Mouse (Mus musculus) B cell, adult 2 months (primary cell): ENCODE measurements around the gene Kcnc4.

Experiments used
- DNase-seq, 2 experiments: peaks; one replicate each; pipeline ENCODE4 v3.0.0; 2022

Kcnc4 gene

GRCm38 (mm10) chr3:107458104-107458503 lies 1.2 kb downstream of the Kcnc4 start:
- no peak for DNase-seq

GRCm38 (mm10) chr3:107454280-107454679 lies 5.1 kb downstream of the Kcnc4 start:
- DNase-seq = no peak

- DNase-seq = no peak
These were observed 12.5 kb downstream of the Kcnc4 start for GRCm38 (mm10) chr3:107446822-107447221.

DNA sequence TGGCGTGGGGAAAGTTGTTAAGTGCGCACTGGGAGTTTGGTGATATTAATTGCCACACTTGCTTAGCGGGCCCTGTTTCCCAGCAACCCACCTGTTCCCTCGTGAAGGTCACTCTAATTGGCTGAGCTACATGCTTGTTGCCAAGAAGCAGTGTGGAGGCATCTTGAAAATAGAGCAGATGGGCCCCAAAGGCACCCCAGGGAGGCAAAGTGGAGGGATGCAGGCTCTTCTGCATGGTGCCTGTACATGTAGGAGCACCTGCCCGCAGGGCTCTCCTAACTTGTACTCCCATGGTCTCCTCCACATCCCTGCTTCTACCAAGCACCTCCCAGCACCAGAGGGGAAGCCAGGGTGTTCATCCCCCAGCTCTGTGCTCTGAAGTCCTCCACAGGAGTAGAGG lies 15.5 kb downstream of the Kcnc4 start:
- DNase-seq = no peak

DNA sequence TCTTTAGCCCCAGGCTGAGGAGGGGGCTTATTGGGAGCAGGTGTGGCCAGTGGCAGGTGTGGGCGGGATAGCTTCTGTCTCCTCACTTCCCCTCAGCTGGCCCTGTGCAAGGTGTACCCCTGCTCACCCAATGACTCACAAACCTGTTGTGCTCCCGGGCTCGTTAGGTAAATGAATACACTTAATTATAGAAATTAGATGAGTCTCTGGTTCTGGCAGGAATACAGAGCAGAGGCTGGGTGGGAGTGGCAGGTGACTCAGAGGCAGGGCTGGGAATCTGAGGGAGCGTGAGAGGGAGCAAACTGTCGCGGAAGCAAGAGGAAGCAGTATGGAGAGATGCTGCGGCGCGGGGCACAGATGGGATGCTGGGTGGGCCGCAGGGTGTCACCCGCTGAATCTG lies 17.2 kb downstream of the Kcnc4 start:
- no peak for DNase-seq

DNA sequence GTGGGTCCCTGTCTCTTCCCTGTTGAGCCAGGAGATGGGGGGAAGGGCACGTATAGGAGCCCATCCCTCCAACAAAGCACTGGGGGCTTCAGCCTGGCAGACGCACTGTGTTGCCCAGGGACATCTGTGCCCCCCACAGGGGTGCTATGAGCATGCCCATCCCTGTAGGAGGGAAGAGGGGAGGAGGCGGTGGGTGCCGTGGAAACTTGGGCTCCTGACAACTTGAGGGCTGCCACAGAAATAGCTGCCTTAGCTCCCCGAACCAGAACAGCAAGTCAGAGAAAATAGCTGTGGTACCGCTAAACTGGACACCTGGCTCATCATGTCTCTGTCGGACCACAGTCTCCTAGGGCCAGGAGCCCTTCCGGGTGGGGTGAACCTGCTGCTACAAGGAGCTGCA lies 18.0 kb downstream of the Kcnc4 start:
- DNase-seq = no peak

DNA sequence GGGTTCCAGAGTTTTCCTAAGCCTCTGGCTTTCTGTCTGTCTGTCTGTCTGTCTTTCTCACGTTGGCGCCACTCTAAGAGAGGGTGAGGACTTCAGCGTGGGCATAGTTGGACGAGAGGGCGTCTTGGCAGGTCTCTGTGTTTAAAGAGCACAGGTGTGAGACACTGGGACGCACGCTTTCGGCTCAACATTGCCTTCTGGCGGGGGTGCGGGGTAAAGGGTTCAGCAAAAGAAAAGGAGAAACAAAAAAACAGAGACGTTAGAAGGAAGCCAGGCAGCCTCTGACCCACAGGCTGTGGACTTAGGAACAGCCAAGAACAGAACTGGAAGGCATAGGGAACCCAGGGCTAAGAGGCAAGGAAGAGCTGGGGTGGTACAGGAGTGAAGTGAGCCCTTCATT lies 20.1 kb downstream of the Kcnc4 start:
- no peak for DNase-seq

- no peak for DNase-seq
These were observed 21.7 kb downstream of the Kcnc4 start for GRCm38 (mm10) chr3:107437666-107438065.

DNA sequence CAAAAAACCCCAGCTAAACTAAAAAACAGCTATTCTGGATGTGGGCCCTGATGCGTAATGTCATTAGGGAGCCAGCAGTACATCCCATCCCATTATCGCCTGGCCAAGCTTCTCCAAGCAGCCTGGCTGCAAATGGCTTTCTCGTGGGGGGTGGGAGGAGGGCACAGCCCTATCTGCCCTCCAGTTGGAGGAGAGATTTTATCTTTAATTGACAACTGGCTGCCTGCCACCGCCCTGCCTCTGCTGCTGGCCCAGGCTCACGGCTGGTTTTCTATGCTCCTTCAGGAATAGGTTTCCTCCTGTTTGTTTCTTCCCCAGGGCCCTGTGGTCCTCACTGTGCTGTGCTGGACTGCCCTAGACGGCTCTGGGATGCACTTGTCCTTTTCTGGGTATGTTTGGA lies 22.9 kb downstream of the Kcnc4 start:
- no peak for DNase-seq

- no peak for DNase-seq
These were observed 25.7 kb downstream of the Kcnc4 start for GRCm38 (mm10) chr3:107433614-107434013.

DNA sequence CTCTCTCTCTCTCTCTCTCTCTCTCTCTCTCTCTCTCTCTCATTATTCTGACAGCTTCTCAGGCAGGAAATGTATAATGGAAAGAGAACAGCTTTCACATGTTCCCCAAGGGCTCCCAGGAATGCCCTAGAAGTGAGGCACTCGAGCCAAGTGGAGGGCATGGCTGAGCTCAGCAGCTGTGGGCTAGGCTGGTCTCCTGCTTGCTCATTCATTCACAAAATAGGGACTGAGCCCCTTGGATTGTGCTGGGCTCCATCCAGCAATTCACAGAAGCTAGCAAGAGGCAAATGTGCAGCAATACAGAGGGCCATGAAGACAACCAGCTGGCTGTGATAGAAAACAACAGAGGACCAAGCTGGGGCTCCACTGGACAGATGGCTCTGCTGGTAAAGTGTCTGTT lies 28.1 kb downstream of the Kcnc4 start:
- DNase-seq = no peak

GRCm38 (mm10) chr3:107424258-107425041 lies 34.9 kb downstream of the Kcnc4 start:
- no peak for DNase-seq

- no peak for DNase-seq
These were observed 39.2 kb downstream of the Kcnc4 start for GRCm38 (mm10) chr3:107420156-107420555.

DNA sequence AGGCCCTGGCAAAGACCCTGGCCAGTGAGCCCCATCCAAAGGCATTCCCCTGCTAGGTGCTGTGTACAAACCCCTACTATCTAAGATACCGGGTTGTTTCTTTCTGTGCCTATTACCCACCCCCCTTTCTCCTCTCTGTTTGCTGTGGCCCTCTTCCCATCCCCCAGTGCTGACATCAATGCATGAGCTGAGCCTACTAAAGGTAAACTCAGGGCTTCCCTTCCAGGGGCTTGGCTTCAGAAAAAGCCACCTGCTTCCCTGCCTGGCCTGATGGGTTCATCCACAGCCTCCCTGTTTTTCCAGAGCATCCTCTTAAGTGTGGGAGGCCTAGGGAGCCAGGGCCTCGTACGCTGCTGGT lies 42.1 kb downstream of the Kcnc4 start:
- DNase-seq = no peak

GRCm38 (mm10) chr3:107416541-107417286 lies 42.6 kb downstream of the Kcnc4 start:
- DNase-seq = no peak

DNA sequence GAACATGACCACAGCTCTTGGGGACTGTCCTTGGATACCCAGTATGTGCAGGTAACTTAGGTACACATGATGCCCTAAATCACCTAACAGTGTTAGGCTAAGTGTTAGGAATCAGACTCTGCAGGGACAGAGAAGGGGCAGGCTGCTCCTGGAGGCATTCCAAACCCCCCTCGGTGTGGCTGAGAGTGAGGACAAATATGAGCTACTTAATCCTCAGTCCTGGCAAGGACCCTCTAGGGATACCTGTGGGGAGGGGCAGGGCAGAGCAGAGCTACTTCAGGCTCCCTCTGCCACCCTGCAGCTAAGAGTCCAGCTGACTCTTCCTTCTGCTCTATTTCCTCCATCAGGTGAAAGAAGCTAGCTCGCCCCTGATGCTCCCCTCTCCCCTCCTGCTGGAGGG lies 46.3 kb downstream of the Kcnc4 start:
- DNase-seq = no peak

GRCm38 (mm10) chr3:107412509-107412908 lies 46.8 kb downstream of the Kcnc4 start:
- DNase-seq = no peak

DNA sequence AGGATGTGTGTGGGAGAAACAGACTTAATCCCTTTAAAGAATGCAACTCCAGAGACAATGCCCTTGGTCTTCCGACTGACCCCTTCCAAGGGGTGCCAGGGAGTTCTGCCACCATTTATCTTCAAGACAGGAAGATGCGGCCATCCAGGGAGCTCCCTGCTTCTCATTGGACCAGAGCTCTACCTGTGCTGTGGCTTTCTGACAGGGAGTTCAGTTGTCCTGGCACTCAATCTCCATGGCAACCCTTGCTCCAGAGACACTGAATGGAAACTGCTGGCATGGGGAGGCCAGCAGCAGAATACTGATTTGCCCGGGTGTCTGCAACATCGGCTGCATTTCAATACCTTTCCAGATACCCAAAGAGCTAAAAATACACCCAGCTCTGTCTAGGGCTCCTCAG lies 47.7 kb downstream of the Kcnc4 start:
- no peak for DNase-seq

GRCm38 (mm10) chr3:107401401-107401800 lies 58.0 kb downstream of the Kcnc4 start:
- no peak for DNase-seq

DNA sequence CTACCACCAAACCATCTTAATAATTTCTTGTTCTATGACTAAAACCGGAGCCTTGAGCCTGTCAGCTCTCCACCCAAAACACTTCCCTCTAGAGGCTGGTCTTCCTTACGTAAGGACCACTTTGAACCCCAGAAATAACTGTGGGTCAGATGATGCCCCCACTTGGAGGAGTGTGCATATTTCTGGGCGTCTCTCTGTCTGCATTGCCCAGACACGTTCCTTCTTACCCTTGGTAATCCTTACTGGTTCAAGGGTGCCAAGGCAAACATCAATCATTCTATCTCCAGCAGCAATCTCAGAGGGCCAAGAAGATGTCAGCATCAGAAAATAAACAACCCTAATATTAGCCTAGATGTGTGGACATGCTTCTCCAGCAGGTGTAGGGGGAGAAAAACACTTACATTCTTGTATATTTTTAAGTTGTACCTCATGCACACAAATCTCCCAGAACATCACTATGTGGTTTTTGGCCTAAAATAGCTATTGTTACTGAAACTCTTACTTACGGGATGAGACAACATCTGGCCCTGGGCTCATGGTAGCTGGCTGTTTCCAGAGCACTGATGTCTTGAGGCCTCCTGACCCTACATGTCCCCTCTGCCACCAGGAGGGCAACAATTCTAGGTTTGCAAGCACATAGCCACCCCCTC lies 59.2 kb downstream of the Kcnc4 start:
- DNase-seq = no peak

GRCm38 (mm10) chr3:107391198-107391597 lies 68.2 kb downstream of the Kcnc4 start:
- no peak for DNase-seq
